Mouse (Mus musculus): ENCODE results near the gene Gm11639. TPM values are rescaled to one million over a fixed set of nuclear protein-coding genes. Genes with fewer than 3 reads are reported as not detected.
"Not testable (repeated sequence)": the region's sequence is repeated elsewhere in the genome, so short reads cannot be mapped to it uniquely, and the experiment has no call there.

The Gm11639 gene
- polyA plus RNA-seq, 1 experiment from 2014 or later, result 0.16 TPM

DNA sequence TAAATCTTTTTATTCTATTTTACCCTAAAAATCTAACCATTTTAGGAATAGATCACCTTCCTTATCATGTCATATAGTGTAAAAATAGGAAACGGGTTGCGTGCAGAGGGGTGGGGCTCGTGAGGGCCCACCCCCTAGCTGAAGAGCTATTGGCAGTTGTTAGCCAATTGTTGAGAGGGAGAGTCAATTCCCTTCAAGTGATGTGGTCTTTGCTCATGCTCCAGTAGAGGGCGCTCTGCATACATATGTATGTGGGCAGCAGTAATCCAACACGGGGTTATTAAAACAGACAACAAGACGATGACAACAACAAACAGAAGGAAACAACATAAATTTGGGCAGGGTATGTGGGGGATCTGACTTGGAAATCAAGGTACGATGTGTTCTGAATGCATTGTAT lies 335.6 kb downstream of the Gm11639 start:
- 74% methylated on average over 7 of the region's 7 CpGs for WGBS
- Histone ChIP-seq H3K9me3 (no peaks in the 10 kb centered on the region), H3K27me3 (no peaks in the 10 kb centered on the region), H3K4me3 (no peak overlapping the region), H3K9ac (no peak overlapping the region), H3K4me2 (no peak overlapping the region), H3K36me3 (no peaks in the 10 kb centered on the region), H3K27ac (no peak overlapping the region), H3K4me1 (replicated peaks) (no peaks in the 10 kb centered on the region)
- no peak for ATAC-seq (ENCODE audit: low FRiP score)

- WGBS, result 71% methylated on average over 6 of the region's 6 CpGs
- Histone ChIP-seq H3K27ac (no peak overlapping the region), H3K9ac (no peak overlapping the region), H3K4me2 (no peak overlapping the region), H3K27me3 (no peaks in the 10 kb centered on the region), H3K4me3 (no peak overlapping the region), H3K36me3 (no peaks in the 10 kb centered on the region), H3K9me3 (no peaks in the 10 kb centered on the region), H3K4me1 (replicated peaks) (0 out of 2 replicates have a peak, but pooled peaks cover 4% of the 10 kb centered on the region)
- no peak for ATAC-seq (ENCODE audit: low FRiP score)
Observed at GRCm38 (mm10) chr11:105028744-105029348, 343.3 kb downstream of the Gm11639 start.

- Histone ChIP-seq H3K9me3 (no peaks in the 10 kb centered on the region), H3K4me2 (no peak overlapping the region), H3K36me3 (no peaks in the 10 kb centered on the region), H3K4me1 (replicated peaks) (0 out of 2 replicates have a peak, but pooled peaks cover 4% of the 10 kb centered on the region), H3K27me3 (no peaks in the 10 kb centered on the region), H3K9ac (no peak overlapping the region), H3K27ac (no peak overlapping the region), H3K4me3 (no peak overlapping the region)
- WGBS, result 85% methylated on average over 8 of the region's 8 CpGs
- ATAC-seq (ENCODE audit: low FRiP score), result no peak
Observed at GRCm38 (mm10) chr11:105029525-105029924, 344.0 kb downstream of the Gm11639 start.

- ATAC-seq (ENCODE audit: low FRiP score), result no peak
- WGBS, result 86% methylated on average over 6 of the region's 6 CpGs
- H3K36me3 ChIP-seq, result no peaks in the 10 kb centered on the region
- H3K9me3 ChIP-seq, result no peaks in the 10 kb centered on the region
- no peak overlapping the region for H3K4me3 ChIP-seq
- H3K4me2 ChIP-seq, result no peak overlapping the region
- no peak overlapping the region for H3K27ac ChIP-seq
- 0 out of 2 replicates have a peak, but pooled peaks cover 4% of the 10 kb centered on the region for H3K4me1 ChIP-seq (replicated peaks)
- no peaks in the 10 kb centered on the region for H3K27me3 ChIP-seq
- H3K9ac ChIP-seq, result no peak overlapping the region
Observed at GRCm38 (mm10) chr11:105030229-105030628, 344.7 kb downstream of the Gm11639 start.

DNA sequence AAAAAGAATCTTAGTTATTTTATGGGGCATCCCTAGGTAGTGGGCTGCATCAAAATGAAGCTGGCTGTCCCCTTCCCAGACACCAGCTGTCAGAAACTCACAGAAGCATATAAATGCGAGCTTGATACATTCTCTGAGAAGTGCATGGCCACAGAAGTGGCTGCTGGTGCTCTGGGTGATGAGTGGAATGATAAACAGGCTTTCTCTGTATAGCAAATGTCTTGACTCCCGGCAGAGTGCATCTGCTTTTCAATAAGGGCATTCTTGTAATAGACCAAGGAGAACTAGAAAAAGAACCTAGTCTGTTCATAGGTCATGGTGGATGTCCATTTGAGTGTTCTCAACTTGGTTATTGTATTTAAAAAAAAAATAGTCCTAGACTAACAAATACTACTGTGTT lies 345.6 kb downstream of the Gm11639 start:
- no peak for ATAC-seq (ENCODE audit: low FRiP score)
- WGBS, result 26% methylated on average over 2 of the region's 2 CpGs
- H3K36me3 ChIP-seq, result no peaks in the 10 kb centered on the region
- no peaks in the 10 kb centered on the region for H3K9me3 ChIP-seq
- no peak overlapping the region for H3K4me3 ChIP-seq
- H3K4me2 ChIP-seq, result no peak overlapping the region
- H3K9ac ChIP-seq, result no peak overlapping the region
- H3K27me3 ChIP-seq, result no peaks in the 10 kb centered on the region
- no peak overlapping the region for H3K27ac ChIP-seq
- 0 out of 2 replicates have a peak, but pooled peaks cover 4% of the 10 kb centered on the region for H3K4me1 ChIP-seq (replicated peaks)

GRCm38 (mm10) chr11:105035081-105035480 lies 349.6 kb downstream of the Gm11639 start:
- 97% methylated on average over 1 of the region's 1 CpGs for WGBS
- Histone ChIP-seq H3K27ac (no peak overlapping the region), H3K27me3 (no peaks in the 10 kb centered on the region), H3K4me1 (replicated peaks) (0 out of 2 replicates have a peak, but pooled peaks cover 4% of the 10 kb centered on the region), H3K4me2 (no peak overlapping the region), H3K4me3 (no peak overlapping the region), H3K9ac (no peak overlapping the region), H3K9me3 (no peaks in the 10 kb centered on the region), H3K36me3 (no peaks in the 10 kb centered on the region)
- no peak for ATAC-seq (ENCODE audit: low FRiP score)

- Histone ChIP-seq H3K4me1 (replicated peaks) (no peaks in the 10 kb centered on the region), H3K9me3 (0 out of 2 replicates have a peak, but pooled peaks cover 8% of the 10 kb centered on the region), H3K27me3 (no peaks in the 10 kb centered on the region), H3K4me3 (no peak within 1 kb of the TSS), H3K9ac (no peak within 1 kb of the TSS), H3K27ac (no peak within 1 kb of the TSS), H3K36me3 (no peaks in the 10 kb centered on the region), H3K4me2 (no peak within 1 kb of the TSS)
- 90% methylated on average over 5 of the region's 5 CpGs for WGBS
- no peak for ATAC-seq (ENCODE audit: low FRiP score)
Observed at GRCm38 (mm10) chr11:105063292-105063691, 377.8 kb downstream of the Gm11639 start, which contains the start of gene Efcab3. TSS of gene Efcab3 (plus strand) at chr11:105063592.

DNA sequence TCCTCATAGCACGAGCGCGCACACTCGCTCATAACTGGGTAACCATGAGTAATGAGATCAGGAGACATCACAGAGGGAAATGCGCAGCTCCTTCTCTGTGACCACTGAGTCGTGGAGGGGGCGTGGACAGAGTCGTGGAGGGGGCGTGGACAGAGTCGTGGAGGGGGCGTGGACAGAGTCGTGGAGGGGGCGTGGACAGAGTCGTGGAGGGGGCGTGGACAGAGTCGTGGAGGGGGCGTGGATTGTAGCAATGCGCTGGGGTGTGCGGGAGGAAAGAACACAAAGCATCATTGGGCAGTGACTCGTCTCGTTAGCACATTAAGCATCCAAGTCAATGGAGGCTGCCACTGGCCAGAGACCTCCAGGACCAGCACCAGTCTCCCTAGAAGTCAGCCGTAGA lies 426.9 kb downstream of the Gm11639 start:
- not testable (repeated sequence) for H3K4me2 ChIP-seq, H3K4me3 ChIP-seq
- WGBS, result 83% methylated on average over 22 of the region's 22 CpGs

GRCm38 (mm10) chr11:105117814-105118213 lies 432.3 kb downstream of the Gm11639 start:
- H3K9me3 ChIP-seq, result no peaks in the 10 kb centered on the region
- H3K4me3 ChIP-seq, result no peak overlapping the region
- H3K27ac ChIP-seq, result no peak overlapping the region
- no peaks in the 10 kb centered on the region for H3K36me3 ChIP-seq
- ATAC-seq (ENCODE audit: low FRiP score), result no peak
- no peak overlapping the region for H3K4me2 ChIP-seq
- no peaks in the 10 kb centered on the region for H3K4me1 ChIP-seq (replicated peaks)
- H3K27me3 ChIP-seq, result no peaks in the 10 kb centered on the region
- WGBS, result 91% methylated on average over 7 of the region's 7 CpGs
- no peak overlapping the region for H3K9ac ChIP-seq

More for the DNA sequence above, 426.9 kb downstream of the Gm11639 start:
- H3K27ac ChIP-seq; H3K9me3 ChIP-seq; ATAC-seq (ENCODE audit: low FRiP score); H3K36me3 ChIP-seq; H3K9ac ChIP-seq; H3K4me1 ChIP-seq (replicated peaks); H3K27me3 ChIP-seq: not testable (repeated sequence)

DNA sequence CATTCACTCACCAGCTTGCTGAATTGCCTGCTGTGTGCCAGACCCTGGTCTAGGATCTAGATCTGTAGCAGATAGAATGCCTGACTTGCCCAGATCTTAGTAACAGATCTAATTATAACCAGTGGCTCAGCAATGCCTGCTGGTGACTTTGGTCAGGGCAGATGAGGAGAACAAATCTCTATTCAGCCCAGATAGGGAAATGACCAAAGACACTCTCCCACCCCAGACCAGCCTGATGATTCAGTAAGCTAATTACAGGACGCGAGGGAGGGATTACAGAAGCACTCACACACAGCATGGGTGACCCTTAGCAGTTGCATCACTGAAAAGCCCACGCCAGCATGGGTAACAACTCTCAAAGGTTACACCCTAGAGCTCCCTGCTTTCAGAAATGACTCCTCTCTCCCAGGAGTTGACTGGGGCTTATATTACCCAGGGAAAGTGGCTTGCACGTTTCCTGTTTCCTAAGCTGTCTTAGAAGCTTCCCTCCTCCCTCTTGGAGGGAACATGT lies 435.1 kb downstream of the Gm11639 start:
- Histone ChIP-seq H3K36me3 (no peaks in the 10 kb centered on the region), H3K9me3 (no peaks in the 10 kb centered on the region), H3K4me1 (replicated peaks) (no peaks in the 10 kb centered on the region), H3K27ac (no peak overlapping the region), H3K9ac (no peak overlapping the region), H3K27me3 (no peaks in the 10 kb centered on the region), H3K4me2 (no peak overlapping the region), H3K4me3 (no peak overlapping the region)
- 44% methylated on average over 4 of the region's 4 CpGs for WGBS
- no peak for ATAC-seq (ENCODE audit: low FRiP score)

DNA sequence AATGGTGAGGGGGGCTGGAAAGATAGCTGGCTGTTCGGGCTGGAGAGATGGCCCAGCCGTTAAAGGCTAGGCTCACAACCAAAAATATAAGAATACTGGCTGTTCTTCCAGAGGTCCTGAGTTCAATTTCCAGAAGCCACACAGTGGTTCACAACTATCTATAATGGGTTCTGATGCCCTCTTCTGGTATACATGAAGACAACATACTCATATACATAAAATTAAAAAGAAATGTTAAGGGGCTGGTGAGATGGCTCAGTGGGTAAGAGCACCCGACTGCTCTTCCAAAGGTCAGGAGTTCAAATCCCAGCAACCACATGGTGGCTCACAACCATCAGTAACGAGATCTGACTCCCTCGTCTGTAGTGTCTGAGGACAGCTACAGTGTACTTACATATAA lies 436.3 kb downstream of the Gm11639 start:
- H3K9ac ChIP-seq; H3K4me3 ChIP-seq; ATAC-seq (ENCODE audit: low FRiP score); H3K27me3 ChIP-seq; H3K4me1 ChIP-seq (replicated peaks); H3K9me3 ChIP-seq; H3K4me2 ChIP-seq; H3K27ac ChIP-seq; H3K36me3 ChIP-seq: not testable (repeated sequence)
- 86% methylated on average over 5 of the region's 5 CpGs for WGBS

- Histone ChIP-seq H3K4me3 (no peak overlapping the region), H3K36me3 (no peaks in the 10 kb centered on the region), H3K4me2 (no peak overlapping the region), H3K27ac (no peak overlapping the region), H3K9me3 (no peaks in the 10 kb centered on the region), H3K27me3 (no peaks in the 10 kb centered on the region), H3K4me1 (replicated peaks) (peaks cover 12% of the 10 kb centered on the region), H3K9ac (no peak overlapping the region)
- no peak for ATAC-seq (ENCODE audit: low FRiP score)
- WGBS, result 9% methylated on average over 9 of the region's 9 CpGs
Observed at GRCm38 (mm10) chr11:105123986-105124385, 438.5 kb downstream of the Gm11639 start.
